Mouse (Mus musculus) embryonic facial prominence, embryonic 12.5 days (tissue): Measurements from ENCODE around the gene Adam3. TPM values are rescaled to one million over a fixed set of nuclear protein-coding genes. Genes with fewer than 3 reads are reported as not detected.

ENCODE experiments used
- ATAC-seq: fragments of 200-750 bp; cut with Nextera tagmentation; 2 replicates; pipeline ENCODE4 v1.8.0; 2017; ENCODE audit not compliant: insufficient number of reproducible peaks, insufficient read depth, low FRiP score, low TSS enrichment
- H3K27ac ChIP-seq: fragments of 300-500 bp; sonication (generic); 2 replicates; pipeline ENCODE4 v1.5.1; 2016; ENCODE audit warnings: mild to moderate bottlenecking
- H3K27me3 ChIP-seq: fragments of 300-500 bp; sonication (generic); 2 replicates; pipeline ENCODE4 v1.6.1; 2016; ENCODE audit warnings: mild to moderate bottlenecking, moderate library complexity
- H3K36me3 ChIP-seq: fragments of 300-500 bp; sonication (generic); 2 replicates; pipeline ENCODE4 v1.6.1; 2016; ENCODE audit warnings: mild to moderate bottlenecking
- H3K4me1 ChIP-seq: fragments of 300-500 bp; sonication (generic); 2 replicates; pipeline ENCODE4 v1.6.1; 2016
- H3K4me2 ChIP-seq: fragments of 300-500 bp; sonication (generic); replicated peaks from 2 replicates; pipeline ENCODE4 v1.6.1; 2016; ENCODE audit warnings: mild to moderate bottlenecking, moderate library complexity
- H3K4me3 ChIP-seq: fragments of 300-500 bp; sonication (generic); 2 replicates; pipeline ENCODE4 v1.5.1; 2016; ENCODE audit warnings: mild to moderate bottlenecking
- H3K9ac ChIP-seq: fragments of 300-500 bp; sonication (generic); 2 replicates; pipeline ENCODE4 v1.6.1; 2016; ENCODE audit warnings: mild to moderate bottlenecking, moderate library complexity
- H3K9me3 ChIP-seq: fragments of 300-500 bp; sonication (generic); 2 replicates; pipeline ENCODE4 v1.6.1; 2016; ENCODE audit warnings: mild to moderate bottlenecking, moderate library complexity
- WGBS: fragments of 180-500 bp; shearing (Covaris S2); methylation state at CpG from one replicate; pipeline ENCODE4 v1.1.7; 2016; 5-methylcytosine and 5-hydroxymethylcytosine counted together
- polyA plus RNA-seq: library from polyadenylated mRNA; unstranded; fragments of >200 nt; fragmentation: Nextera tagmentation; extraction: Ambion mirVana; gene quantifications from 2 replicates; pipeline ENCODE4 v1.2.1, GENCODE M21; 2016

Adam3 gene
- polyA plus RNA-seq = 0.08 and 0.22 TPM in 2 replicates

- Histone ChIP-seq H3K27ac (no peak within 1 kb of the TSS), H3K27me3 (no peaks in the 10 kb centered on the region), H3K36me3 (no peaks in the 10 kb centered on the region), H3K4me2 (no peak within 1 kb of the TSS), H3K9ac (no peak within 1 kb of the TSS), H3K9me3 (no peaks in the 10 kb centered on the region), H3K4me3 (no peak within 1 kb of the TSS), H3K4me1 (peaks cover 5% of the 10 kb centered on the region; the same call in 1 of the 2 replicates)
- WGBS = 54% methylated on average over 11 of the region's 11 CpGs
- no peak for ATAC-seq
Observed at GRCm38 (mm10) chr8:24725630-24726029, at the start of gene Adam3. TSS of gene Adam3 (minus strand) at chr8:24725852.

DNA sequence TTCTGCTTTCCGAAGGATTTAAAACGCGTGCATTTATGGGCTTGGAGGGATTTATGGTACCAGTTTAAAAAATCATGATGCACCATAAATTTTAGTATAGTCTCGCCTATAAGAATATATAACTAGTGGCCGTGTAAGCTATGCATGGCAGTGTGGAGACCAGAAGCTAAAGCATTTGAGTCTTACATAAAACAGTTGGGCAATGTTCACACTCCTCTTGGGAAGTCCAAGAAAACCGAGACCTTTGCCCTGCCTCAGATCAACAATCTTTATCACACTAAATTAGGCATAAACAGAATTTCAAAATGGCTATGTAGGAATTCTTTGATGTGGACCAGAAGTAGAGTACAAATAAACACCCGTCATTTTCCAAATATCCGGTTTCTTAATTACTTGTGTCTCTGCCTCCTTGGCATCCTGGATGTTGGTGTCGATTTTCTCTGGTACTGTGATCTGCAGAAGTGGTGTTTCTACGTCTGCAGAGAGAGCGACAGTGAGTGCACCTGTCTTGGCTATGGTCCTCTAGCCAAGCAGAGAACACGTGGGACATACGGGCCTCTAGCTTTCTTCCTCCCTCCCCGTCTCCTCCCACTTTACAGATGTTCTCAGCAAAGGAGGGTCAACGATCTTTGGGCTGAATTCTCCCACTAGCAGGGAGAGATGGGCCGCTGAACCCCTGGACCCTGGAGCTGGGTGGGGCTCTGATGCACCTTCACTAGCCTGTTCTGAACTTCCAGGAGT, 596 bp downstream of the Adam3 start:
- H3K4me3 ChIP-seq = no peak overlapping the region
- WGBS = 59% methylated on average over 16 of the region's 16 CpGs
- no peaks in the 10 kb centered on the region for H3K36me3 ChIP-seq
- peaks cover 5% of the 10 kb centered on the region; the same call in 1 of the 2 replicates for H3K4me1 ChIP-seq
- H3K27me3 ChIP-seq = no peaks in the 10 kb centered on the region
- no peak overlapping the region for H3K27ac ChIP-seq
- ATAC-seq = no peak
- H3K4me2 ChIP-seq = no peak overlapping the region
- no peak overlapping the region for H3K9ac ChIP-seq
- no peaks in the 10 kb centered on the region for H3K9me3 ChIP-seq

Other genes starting within 250 kb of the Adam3 start
- gene Adam5, start 98.5 kb upstream of the Adam3 start, polyA plus RNA-seq = 0.53 and 0.90 TPM in 2 replicates